Mouse (Mus musculus): ENCODE data around the gene Snx9.

- TF ChIP-seq CTCF (IDR thresholded peaks at IDR 0.05; ENCODE audit: low read depth, low read length) (no peak), POLR2A (IDR thresholded peaks at IDR 0.05; ENCODE audit: extremely low read depth, insufficient read depth, low read length) (no peak)
These were observed 91.0 kb downstream of the Snx9 start for GRCm38 (mm10) chr17:5932161-5932560.
